Mouse (Mus musculus) brain, embryonic 14.5 days (tissue): ENCODE measurements around the gene Krtap10-10.

Experiments used
- CTCF ChIP-seq: fragments of 200-500 bp; IDR thresholded peaks from 2 replicates; pipeline ENCODE4 v1.5.1; 2012; ENCODE audit warnings: inconsistent platforms, mild to moderate bottlenecking, moderate library complexity, borderline replicate concordance; ENCODE audit not compliant: insufficient read depth, insufficient read length; ENCODE audit errors: extremely low read depth
- POLR2A ChIP-seq: fragments of 200-500 bp; IDR thresholded peaks from 2 replicates; pipeline ENCODE4 v1.6.1; 2012; ENCODE audit warnings: mild to moderate bottlenecking, inconsistent platforms, borderline replicate concordance; ENCODE audit not compliant: poor library complexity, insufficient read depth, insufficient read length, severe bottlenecking; ENCODE audit errors: extremely low read depth

DNA sequence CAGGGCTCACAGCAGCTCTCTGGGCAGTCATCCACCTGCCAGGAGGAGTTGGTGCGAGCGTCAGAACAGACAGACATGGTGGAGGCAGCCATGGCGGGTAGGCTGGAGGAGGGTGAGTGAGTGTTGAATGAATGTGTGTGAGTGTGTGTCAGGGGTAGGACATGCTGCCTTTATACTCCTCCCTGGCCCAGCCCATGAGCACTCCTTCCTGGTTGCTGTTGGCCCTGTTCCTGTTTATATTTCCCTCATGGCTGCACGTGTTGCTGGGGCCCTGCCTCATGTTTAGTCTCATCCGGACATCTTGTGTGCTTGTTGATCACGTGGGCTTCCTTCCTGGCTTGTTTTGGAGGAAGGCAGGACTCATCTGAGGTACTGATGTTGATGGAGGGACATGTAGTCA, 8.8 kb upstream of the Krtap10-10 start, which contains the start of gene Krtap10-4:
- TF ChIP-seq CTCF (no peak), POLR2A (no peak)
